Mouse (Mus musculus): ENCODE data around the gene Celf3.

DNA sequence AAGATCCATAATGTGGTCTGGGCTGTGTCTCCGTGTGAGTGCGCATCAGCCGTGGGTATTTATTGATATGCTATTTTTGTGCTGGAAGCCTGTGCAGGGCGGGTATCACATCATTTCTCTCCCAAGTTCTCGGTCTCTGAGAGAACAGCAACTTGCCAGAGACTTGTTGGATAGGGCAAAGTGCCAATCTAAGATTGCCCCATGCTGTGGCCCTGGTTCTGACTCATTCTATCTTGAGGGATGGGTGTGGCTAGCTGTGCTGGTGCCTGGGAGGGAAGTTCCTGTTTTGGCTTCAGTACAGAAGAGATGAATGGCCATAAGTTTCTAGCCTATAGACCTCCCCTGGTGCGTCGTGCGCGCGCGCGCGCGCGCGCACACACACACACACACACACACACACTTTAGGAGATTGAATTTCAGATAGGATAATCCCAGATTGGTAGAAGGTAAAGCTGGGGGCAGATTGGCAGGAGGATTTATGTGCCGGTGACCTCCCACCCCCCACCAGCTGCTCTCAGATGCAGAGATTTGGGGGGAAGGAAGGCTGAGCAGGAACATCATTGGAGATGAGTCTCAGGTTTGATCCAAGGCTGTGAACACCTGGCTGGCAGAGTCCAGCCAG, 4.8 kb downstream of the Celf3 start:
- TF ChIP-seq HCFC1 (IDR thresholded peaks at IDR 0.05; ENCODE audit: low read depth, low read length) (peak; percentile 69), CTCF (IDR thresholded peaks at IDR 0.05 in 2 of 3, conservative IDR thresholded peaks at IDR 0.05 in 1 of 3; ENCODE audit: control insufficient read depth in 1 of 3, insufficient read depth in 1 of 3, low read depth in 2 of 3, low read length in 3 of 3, poor library complexity in 1 of 3, severe bottlenecking in 1 of 3) (no peak), TAL1 (IDR thresholded peaks at IDR 0.05; ENCODE audit: low read length) (no peak), POLR2A (IDR thresholded peaks at IDR 0.05; ENCODE audit: control insufficient read depth in 1 of 2, insufficient read depth in 1 of 2, low read depth in 1 of 2, low read length in 2 of 2, poor library complexity in 1 of 2) (no peak), EP300 (IDR thresholded peaks at IDR 0.05; ENCODE audit: low read depth in 1 of 2, low read length in 2 of 2) (peak; percentile 66 to 73), ZKSCAN1 (IDR thresholded peaks at IDR 0.05; ENCODE audit: low read depth, low read length) (no peak), NELFE (IDR thresholded peaks at IDR 0.05; ENCODE audit: low read depth, low read length) (no peak), CHD1 (IDR thresholded peaks at IDR 0.05; ENCODE audit: low read depth, low read length) (no peak), TBP (IDR thresholded peaks at IDR 0.05; ENCODE audit: low read depth, low read length) (no peak), ELF1 (IDR thresholded peaks at IDR 0.05; ENCODE audit: low read depth, low read length) (0 out of 2 replicates have a peak, but pooled peaks have one; percentile 30), NRF1 (IDR thresholded peaks at IDR 0.05; ENCODE audit: insufficient read depth, low read depth, low read length, poor library complexity, severe bottlenecking) (no peak)

All from MEL (cell line).